Mouse (Mus musculus): Measurements from ENCODE around the gene Fap.

Fap gene

DNA sequence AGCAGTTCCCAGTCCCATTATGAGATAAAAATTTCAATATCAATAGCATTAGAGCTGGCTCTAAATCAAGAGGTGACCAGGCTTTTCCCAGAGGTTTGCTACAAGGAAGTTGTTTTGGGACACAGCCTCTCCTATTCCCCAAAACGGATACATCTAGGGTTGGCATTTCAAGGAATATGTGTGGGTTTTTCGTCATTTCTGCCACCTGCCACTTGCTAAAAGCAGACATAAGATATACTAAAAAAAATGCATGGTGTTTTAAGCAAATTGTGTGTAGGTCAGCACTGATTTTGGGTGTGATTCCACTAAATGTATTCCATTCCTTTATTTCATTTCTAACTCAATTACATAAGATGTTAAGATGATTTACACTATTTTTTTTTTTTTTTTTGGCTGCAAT, 56.1 kb downstream of the Fap start:
- no peak for DNase-seq

DNA sequence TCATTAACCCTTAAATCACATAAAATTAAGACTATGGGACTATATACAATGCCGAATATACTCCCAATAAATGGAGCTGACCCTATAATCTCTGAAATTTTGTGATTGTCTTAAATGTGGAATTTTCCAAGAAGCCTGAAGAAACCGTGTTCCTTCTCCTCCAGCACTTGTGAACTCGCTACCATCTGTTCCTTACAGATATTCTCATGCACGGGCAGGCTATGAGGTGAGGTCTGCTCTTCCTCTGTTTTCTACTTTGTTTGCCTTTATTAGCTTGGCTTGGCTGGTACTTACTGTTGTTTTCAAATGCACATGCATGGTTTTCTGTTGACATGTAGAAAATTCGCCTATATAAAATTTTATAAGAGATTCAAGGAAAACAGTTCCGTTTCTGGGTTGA, 59.4 kb downstream of the Fap start:
- DNase-seq = no peak

DNA sequence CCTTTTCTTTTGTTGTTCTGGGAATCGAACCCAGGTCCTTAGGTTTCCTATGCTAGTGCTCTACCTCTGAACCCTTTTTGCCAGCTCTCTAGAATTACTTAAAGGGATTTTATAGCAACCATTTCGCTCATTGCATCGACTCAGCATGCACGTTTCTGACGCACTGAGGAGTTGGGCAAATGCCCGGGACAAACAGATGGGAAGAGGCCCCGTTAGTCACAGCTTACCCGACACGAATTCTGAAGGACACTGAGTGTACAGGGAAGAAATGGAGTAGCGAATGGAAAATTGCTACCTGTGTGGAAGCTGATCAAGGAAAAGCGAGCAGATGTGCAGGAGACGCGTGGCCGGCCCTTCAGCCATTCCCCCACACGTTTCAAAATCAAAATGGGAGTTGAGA, 60.4 kb downstream of the Fap start:
- DNase-seq = no peak

DNA sequence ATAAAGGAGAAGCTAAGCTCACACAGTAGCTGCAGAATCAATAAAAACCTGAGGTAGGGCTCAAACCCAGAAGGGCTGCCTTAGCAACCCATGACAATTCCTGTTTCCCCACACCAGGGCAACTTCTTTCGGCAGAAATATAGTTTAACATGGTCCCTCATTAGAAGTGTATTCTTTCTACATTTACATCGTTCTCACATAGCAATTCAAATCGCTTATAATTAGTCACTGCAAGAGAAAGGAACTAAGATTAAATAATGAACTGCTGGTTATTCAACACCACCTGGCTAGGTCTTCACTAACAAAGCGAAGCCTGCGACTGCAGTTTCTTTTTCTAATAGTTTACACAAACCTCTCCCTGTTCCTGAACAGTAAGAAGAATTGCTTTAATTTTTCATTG, 66.7 kb downstream of the Fap start:
- no peak for DNase-seq

DNA sequence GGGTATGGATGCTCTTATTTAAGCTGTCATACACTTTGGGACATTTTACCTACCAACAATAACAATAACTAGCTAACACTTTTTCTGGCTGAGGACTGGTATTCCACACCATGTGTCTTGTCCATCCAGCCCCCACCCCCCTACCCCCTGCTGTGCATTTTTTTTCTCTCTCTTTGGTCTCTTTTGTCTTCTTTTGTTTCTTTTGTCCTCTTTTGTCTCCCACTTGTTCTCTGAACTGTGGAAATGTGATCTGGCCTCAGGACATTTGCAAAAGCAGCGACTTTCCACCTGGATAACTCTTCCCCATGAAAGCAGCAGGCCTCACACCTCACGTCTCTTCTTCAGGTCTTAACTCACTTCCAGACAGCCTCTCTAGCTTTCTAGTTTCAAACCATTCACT, 67.4 kb downstream of the Fap start:
- no peak for DNase-seq

DNA sequence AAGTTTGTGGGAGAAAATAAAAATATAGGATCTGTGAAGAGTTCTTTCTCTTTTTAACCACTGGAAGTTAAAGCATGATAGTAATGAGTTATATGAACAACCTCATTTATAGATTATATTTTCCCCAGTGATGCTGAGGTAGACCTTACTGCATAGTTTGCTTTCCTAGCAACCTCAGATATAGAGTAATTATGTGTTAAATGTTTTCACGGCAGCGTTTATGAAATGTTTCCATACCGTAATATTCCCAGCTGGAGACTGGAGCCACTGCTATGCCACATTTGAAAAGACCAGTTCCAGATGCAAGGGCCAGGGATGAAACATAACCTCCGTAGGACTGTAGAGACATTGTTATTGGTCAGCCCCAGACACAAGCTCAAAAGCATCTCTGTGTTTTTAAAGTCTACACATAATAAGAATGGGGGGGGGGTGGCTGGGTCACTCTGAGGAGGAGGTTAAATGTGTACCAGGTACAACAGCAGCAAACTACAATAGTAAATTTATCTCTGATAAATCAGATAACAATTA, 69.5 kb downstream of the Fap start:
- no peak for DNase-seq

DNA sequence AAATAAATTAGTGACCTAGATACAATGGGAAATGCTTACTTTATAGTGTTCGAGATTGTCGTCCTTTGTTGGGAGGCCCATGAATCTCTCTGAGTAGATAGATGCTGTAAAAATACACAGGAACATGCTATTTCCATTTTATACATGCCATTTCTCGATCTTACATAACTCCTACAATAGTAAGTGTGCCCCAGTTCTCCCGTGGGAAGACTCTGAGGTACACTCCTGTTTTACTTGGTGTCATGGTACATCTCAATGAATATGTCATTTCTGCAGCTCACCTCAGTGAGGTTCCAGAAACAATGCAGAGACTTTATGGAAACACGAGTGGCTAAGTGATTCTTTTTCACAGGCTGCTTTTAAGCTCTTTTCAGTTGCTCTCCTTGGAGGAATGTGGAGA, 70.5 kb downstream of the Fap start:
- no peak for DNase-seq

DNA sequence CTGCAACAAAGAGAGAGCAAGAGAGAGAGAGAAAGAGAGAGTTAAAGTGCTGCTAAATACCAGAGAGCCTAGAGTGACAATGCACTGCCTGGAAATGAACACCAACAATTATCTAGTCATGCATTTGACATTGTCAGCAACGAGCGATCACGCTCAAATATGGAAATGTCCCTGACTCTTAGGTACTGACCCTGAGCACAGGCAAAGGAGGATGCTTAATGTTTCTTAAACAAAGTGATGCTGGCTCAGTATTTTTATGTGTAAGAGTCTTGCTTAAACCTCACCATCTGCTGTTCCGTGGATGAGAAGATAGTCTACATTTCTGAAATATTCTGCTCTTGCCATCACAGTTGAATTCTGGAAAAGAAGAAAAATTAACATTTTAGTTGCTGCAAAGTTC, 71.4 kb downstream of the Fap start:
- no peak for DNase-seq

DNA sequence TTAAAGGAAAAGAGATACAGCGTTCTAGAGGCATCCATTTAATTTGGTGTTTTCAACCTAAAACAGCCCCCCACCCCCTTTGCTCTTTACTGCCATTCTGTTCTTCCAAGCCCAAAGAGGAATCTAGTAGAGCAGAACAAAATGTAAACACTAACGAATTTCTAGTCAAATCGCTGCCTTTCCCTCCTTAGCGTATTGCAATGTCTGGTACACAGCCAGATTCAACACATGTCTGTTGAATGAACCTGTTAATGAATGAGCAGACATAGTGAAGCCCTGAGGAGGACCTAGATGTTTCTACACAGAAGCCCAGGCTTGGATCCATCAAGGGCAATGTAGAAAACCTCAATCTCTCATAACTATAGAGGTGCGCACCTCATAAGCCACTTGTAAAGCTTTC, 75.1 kb downstream of the Fap start:
- DNase-seq = no peak

DNA sequence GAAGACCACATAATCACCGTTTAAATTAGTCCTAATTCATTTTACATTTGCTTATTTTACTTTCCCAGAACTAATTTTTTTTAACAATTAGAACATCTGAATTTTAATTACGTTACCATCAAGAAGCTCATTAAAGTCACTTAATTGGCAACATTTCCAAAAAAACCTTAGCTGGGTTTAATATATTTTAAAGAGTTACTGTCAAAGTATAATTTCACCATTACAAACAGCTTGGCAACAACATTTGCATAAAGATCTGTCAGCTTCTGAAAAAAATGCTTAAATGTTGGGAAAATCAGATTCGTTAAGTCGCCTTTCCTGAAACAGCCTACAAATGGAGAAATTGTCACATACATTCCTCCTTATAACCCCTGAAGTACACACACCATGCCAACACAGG, 75.8 kb downstream of the Fap start:
- no peak for DNase-seq

DNA sequence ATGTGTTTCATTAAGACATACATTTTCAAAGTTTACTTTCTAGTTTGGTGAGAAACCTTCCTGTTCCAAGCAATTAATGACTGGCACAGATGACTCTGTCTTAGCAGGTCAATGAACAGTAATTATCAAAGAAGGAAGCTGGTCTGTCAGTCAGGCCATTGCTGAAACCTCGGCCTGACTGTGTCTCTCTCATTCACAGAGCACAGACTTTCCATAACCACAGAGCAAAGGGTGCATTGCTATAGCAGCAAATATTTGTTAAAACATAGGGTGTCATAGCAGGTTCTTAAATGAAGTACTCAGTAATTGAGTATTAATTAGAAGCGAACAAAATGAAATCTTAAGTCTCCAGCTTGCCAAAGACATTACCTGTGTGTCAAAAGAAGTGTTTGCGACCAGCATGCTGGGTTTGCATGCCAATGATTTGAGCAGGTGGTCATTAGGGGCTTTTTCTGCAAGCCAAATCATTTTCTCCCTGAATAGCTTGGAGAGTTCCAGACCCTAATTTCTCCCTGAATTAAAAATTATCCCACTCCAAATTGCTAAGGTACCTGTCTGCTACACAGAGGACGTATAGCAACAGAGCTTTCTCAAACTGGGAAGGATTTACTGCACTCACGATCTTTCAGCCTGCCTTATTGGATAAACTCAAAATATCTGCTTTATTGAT, 76.4 kb downstream of the Fap start:
- no peak for DNase-seq

DNA sequence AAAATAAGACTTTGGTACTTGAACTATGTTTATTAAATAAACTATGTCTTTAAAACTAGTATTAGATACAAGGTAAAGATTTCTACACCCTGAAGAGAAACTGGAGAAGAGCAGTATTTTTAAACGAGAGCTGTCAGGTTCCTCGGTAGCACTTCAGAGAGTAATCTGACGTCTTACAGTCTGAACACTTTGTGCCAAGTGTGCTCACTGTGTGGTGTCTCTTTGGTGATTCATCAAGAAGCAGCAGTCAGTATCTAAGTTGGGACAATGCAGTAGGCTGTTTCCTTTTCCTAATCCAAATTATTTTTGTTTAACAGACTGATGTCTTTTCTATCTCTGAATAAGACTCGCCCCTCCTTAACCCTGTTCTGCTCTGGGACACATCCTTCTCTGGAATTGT, 78.5 kb downstream of the Fap start:
- no peak for DNase-seq

DNA sequence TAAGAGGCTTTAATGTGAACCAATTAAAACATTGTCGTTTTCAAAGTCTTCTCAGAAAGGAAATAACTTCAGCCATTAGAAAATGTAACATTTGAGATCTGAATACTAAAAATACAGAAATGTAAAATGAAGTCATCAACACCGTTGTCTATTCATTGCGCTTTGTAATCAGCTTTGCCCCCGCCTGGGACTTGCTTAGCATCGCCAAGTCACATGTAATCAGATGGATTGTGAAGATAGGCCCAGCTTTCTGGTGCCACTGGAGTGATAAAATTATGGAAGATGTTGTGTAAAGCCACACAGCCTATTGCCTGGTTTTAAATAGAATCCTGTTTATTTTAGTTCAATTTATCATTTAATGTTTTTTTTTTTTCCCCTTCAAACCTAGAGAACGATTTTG, 84.0 kb downstream of the Fap start:
- DNase-seq = no peak

DNA sequence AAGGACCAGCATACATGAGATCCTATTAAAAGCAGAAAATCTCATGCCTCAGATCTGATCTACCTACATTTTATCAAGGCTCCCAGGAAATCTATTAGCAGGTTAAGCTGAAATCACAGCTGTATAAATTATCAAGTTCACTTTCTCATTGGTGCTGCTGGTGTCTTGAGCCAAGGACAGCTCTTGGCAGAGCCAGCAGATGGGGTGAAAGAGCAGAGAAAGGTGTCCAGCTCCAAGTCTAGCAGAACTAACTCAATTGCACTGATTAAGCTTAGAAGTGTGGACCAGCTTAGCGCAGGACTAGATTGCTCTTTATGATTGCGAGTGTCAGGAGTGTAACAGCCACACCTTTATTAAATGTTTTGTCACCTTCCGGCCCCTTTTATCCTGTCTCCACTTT, 89.0 kb downstream of the Fap start:
- DNase-seq = no peak

DNA sequence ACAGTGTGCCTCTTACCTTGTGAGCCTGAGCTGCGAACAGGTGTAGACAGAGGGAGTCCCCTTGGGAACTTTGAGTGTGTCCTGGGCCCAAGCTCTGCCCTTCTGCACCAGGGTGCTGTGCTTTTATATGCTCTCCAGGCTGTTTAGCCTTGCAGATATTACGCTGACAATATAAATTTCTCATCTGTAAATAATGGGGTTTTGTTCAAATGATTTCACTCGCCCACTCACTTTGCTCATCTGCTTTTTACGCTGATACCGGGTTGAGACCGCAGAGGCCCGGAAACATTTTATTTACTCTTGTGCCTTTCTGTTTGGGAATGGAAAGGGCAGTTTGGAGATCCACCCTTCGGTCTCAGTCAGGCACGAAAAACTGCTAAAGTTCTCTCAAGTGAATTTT, 90.3 kb downstream of the Fap start, which contains the start of gene Gcg:
TSS of gene Gcg (minus strand) at position 101 of the 400 bp plus-strand sequence.
- DNase-seq = no peak

DNA sequence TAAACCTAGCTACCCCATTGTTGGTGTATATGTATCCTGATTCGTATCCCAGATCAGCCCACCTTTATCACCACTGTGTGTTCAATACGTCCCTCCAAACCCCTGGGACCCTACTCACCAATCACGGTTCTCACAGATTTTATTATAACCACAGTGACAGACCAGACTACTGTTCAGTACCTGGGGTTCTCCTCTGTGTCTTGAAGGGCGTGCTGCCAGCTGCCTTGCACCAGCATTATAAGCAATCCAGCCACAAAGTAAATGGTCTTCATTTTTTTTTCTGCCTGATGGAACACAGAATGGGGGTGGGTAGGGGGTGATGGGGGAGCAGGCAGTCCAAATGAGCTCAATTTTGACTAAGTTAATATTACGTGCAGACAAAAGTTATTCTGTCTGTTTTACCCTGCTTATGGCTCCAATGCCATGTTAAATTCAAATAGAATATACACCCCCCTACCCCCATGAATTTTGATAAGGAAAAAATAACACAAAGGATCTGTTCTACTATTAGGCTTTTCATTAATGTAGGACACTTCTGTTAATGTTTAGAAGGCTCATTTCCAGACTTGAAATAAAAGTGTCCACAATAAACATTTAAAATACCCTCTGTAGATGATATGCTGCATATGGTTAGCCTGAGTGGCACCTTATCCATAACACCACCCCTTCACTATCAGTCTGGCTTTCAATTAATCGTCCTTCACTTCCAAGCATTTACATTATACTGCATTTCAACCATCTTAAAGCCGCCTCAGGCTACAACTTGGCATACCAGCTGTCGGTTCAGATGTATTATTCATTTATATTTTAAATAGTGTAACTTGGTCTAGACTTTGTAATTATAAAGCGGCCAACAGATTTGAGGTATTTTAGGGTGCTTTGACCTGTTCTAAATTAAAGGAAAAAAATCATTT, 93.3 kb downstream of the Fap start:
- DNase-seq = no peak

DNA sequence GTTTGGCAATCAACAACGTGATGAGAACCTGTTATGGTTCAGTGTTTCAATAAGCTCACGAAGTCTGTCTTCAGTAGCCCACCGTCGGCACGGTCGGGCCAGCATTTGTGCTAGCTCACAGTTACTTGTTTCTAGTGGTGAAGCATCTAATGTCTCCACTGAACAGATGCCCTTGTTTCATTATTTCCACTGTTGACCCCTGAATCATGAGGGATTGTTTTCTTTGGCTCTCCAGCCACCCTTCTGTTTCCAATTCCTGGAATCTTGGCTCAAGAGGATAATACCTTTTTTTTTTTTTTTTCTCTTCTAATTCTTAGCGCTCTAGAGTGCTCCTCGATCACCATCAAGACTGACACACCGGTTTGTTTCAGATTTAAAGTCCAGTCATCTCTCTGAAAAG, 104.3 kb downstream of the Fap start:
- DNase-seq = no peak

DNA sequence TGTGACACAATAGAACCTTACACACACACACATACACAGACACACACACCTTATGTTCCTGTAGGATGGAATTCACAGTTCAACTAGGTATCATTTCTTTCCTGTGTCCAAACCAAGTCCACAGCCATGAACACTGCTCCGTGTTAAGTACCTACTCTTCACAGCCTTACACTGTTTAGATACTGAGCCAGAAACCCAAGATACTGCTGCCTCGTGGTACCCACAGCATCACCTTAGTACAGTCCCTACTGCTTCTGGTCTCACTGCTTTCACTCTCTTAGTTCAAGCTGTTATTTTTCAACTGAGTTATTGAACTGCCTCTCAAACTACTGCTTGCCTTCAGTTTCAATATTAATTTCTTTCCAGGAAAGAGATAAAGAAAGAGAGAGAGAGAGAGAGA, 110.6 kb downstream of the Fap start:
- no peak for DNase-seq

DNA sequence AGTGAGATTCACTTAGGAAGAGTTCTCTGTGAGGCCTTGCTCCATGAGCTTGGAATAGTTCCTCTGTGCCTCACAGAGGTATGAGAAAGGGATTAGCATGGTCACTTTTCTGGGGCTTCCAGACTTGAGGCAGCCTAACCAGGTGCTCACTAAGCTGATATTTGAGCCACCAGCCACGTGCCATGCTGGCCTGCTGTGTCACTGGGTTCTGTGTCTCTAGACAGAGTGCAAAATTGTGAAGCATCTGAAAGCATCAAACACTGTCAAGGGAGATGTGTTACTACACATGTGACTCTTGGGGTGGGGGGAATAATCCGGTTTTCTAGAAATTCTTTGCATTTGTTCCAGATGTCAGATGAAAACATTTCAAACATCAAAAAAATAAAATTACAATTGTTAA, 111.7 kb downstream of the Fap start:
- DNase-seq = no peak

DNA sequence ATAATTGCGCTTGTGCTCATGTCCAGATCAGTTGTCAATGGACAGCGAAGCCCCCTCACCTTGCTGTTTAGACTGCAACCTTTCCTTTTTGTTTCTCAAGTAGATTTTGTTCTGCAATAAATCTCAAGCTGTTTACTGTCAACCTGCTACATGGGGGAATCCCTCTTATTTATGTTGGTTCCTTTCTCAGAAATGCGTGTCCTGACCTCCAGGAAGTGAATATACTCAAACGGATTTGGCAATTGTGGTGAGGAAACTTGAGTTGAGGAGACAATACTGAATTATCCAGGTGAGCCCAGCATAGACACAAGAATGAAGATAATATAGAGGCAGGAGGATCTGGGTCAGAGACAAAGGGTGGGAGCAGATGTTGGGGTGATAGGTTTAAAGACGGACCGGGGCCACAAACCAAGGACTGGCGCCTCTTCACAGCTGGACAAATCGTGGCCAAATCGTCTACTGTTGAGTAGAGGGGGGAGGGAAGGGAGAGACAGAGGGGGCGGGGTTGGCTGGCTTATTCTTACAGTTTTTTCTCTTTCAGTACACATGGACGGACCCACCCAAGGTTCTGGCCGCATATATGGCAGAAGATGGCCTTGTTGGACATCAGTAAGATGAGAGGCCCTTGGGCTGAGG, 112.9 kb downstream of the Fap start:
- no peak for DNase-seq

DNA sequence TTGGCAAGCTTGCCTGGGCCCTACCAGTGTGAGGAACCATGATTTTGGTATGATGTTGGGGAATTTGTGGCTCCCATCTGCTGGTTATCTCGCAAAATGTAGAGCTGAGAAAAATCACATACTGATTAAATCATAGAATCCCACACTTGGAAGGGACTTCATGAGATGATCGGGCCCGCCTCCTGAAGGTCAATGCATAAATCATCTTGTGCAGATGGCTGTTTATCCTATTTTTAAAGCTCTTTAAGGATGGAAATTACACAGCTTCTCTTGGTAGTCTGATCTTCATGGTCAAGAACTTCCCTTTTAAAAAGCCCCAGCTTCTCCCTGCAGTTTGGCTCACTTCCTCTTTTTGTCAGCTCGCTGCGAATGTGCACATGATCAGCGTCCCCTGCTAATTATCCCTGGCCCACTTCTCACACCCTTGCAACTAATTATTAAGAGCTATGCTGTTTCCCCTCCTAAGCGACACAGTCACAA, 113.6 kb downstream of the Fap start:
- peak; percentile 50 for DNase-seq

DNA sequence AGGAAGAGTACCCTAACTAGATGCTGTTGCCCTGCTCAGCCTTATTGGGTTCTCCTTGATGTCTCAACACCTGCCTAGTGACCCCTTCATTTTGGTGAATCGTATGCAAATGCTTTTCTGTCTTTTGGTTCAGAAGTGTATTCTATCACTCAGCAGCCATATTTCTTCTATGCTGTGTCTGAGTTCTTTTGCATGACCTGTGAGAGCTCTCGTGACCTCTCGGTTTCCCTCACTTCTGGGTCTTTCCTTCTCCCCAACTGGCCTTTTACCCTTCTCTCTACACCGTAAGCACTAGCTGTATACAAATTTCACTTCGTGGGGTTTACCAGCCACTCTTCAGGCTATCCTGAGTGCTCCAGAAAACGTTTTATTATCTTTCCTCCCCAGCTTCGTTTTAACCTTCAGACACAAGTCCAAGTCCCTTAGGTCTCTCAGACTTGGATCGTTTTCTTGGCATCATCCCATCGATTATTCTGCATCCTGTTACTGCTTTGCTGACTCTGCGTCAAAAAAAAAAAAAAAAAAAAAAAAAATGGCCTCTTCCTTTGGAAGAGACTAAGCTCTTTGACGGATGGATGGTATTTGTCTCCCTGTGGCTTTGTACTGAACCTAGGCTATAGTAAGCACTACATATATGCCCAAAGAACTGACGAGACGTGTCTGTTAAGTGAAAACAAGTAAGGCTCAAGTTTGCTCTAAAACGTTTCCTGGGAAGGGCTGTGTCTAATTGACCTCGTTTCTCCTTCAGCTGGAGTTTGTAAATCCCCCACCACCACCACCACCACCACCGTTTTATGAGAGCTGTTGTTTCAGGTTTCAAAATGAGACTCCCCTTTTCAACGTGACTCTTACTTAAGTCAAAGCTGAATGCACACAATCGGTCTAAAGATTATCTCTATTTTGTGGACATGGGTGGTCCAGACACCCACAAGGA, 114.4 kb downstream of the Fap start:
- no peak for DNase-seq
